Mouse (Mus musculus): ENCODE data around the gene Bpifb6. TPM values are rescaled to one million over a fixed set of nuclear protein-coding genes. Genes with fewer than 3 reads are reported as not detected.

Gene Bpifb6
- polyA plus RNA-seq, 1 experiment from 2014 or later, result not detected

Other genes starting within 250 kb of the Bpifb6 start
- not detected in 2 replicates for gene Dnmt3c, start 203.7 kb upstream of the Bpifb6 start, polyA plus RNA-seq (2015; fragmentation: Nextera tagmentation; extraction: Ambion mirVana)
- gene Mapre1, start 159.1 kb upstream of the Bpifb6 start, polyA plus RNA-seq (2015; fragmentation: Nextera tagmentation; extraction: Ambion mirVana), result 232 and 254 TPM in 2 replicates
- gene Efcab8, start 120.5 kb upstream of the Bpifb6 start, polyA plus RNA-seq (2015; fragmentation: Nextera tagmentation; extraction: Ambion mirVana), result not detected in 2 replicates
- gene Sun5, start 29.3 kb upstream of the Bpifb6 start, polyA plus RNA-seq (2015; fragmentation: Nextera tagmentation; extraction: Ambion mirVana), result not detected in 2 replicates
- 0.11 TPM in 1 of 2 replicates, not detected in the other for gene Bpifb2, start 25.3 kb upstream of the Bpifb6 start, polyA plus RNA-seq (2015; fragmentation: Nextera tagmentation; extraction: Ambion mirVana)
- gene Bpifb3, start 17.8 kb downstream of the Bpifb6 start, polyA plus RNA-seq (2015; fragmentation: Nextera tagmentation; extraction: Ambion mirVana), result not detected in 2 replicates
- not detected in 2 replicates for gene Bpifb4, start 37.8 kb downstream of the Bpifb6 start, polyA plus RNA-seq (2015; fragmentation: Nextera tagmentation; extraction: Ambion mirVana)
- gene Bpifa6, start 74.6 kb downstream of the Bpifb6 start, polyA plus RNA-seq (2015; fragmentation: Nextera tagmentation; extraction: Ambion mirVana), result not detected in 2 replicates
- not detected in 2 replicates for gene Bpifa2, start 107.9 kb downstream of the Bpifb6 start, polyA plus RNA-seq (2015; fragmentation: Nextera tagmentation; extraction: Ambion mirVana)
- gene Bpifa3, start 229.9 kb downstream of the Bpifb6 start, polyA plus RNA-seq (2015; fragmentation: Nextera tagmentation; extraction: Ambion mirVana), result not detected in 2 replicates
- gene Bpifa1, start 242.5 kb downstream of the Bpifb6 start, polyA plus RNA-seq (2015; fragmentation: Nextera tagmentation; extraction: Ambion mirVana), result not detected in 2 replicates

Measured in heart, embryonic 13.5 days (tissue).